Comparison of ENCODE assay signal across 10 mouse cellular contexts in the genomic region with DNA sequence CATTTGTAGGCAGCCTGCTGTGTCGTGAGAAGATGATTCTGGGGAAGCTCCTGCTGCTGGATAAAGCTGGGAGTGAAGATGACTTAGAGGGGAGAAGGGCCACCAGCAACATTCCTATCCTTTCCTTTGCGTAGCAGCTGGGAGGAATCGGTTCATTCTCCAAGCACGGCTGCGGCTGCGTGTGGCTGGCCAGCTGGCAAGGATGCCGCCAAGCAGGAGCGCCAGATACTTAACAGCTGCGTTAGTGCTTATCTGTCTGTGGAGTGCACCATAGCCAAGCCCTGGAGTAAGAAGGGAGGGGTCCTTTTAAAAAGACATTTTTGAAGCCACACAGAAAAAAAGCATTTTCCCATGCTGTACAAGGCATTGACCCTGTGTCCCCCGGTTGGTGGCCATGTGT.
A peak's percentile ranks its signal among the peaks of the same experiment; 100 is the strongest.
DNase-seq lines count a peak whose midpoint lies in the region; ATAC-seq and TF ChIP-seq lines count a peak whose summit lies in the region.
"Had no signal": no experiment of that assay in that cellular context is flagged by ENCODE, and none has a peak within 500 bp of the region (broad histone marks: within the 10 kb centered on the region; RNA-seq: fewer than 3 reads in every experiment).

No protein-coding gene starts in this region.

- intact Hi-C loops in gastrocnemius, adult 2 months (cut with DNase I) = no loop called here
- intact Hi-C loops in heart, postnatal 10 days (cut with DNase I) = no loop called here

- H3K9me3 ChIP-seq in forebrain, embryonic 16.5 days (ENCODE audit: control insufficient read depth, low read length) = no peaks in the 10 kb centered on the region
- H3K9me3 ChIP-seq in forebrain, embryonic 13.5 days (replicated peaks) = no peaks in the 10 kb centered on the region
- no peaks in the 10 kb centered on the region for H3K9me3 ChIP-seq in lung, embryonic 16.5 days (ENCODE audit: control insufficient read depth, low read length)
- no peaks in the 10 kb centered on the region for H3K9me3 ChIP-seq in liver, embryonic 12.5 days (replicated peaks)
- H3K9me3 ChIP-seq: stomach, embryonic 15.5 days had no signal

- no peak overlapping the region for H3K27ac ChIP-seq in forebrain, embryonic 16.5 days (ENCODE audit: low read length)
- no peak overlapping the region for H3K27ac ChIP-seq in forebrain, embryonic 13.5 days
- no peak overlapping the region for H3K27ac ChIP-seq in gastrocnemius, adult 2 months
- H3K27ac ChIP-seq in lung, embryonic 16.5 days (ENCODE audit: low read length) = peak overlapping the region; percentile 44; the same call in 1 of the 2 replicates
- H3K27ac ChIP-seq in liver, embryonic 12.5 days = no peak overlapping the region
- H3K27ac ChIP-seq: macrophage; stomach, embryonic 15.5 days had no signal

- ATAC-seq in forebrain, embryonic 16.5 days = peak; percentile 64; the same call in 1 of the 2 replicates
- no peak for ATAC-seq in forebrain, embryonic 13.5 days
- ATAC-seq in lung, embryonic 16.5 days (ENCODE audit: low read depth) = peak; percentile 86
- ATAC-seq in erythroid progenitor cell, adult 5-6 weeks (replicated peaks; ENCODE audit: low FRiP score, poor library complexity, severe bottlenecking) = no peak
- ATAC-seq in liver, embryonic 12.5 days = no peak

- H3K9ac ChIP-seq in forebrain, embryonic 16.5 days (replicated peaks; ENCODE audit: low read depth, low read length) = no peak overlapping the region
- H3K9ac ChIP-seq in forebrain, embryonic 13.5 days = no peak overlapping the region
- H3K9ac ChIP-seq in lung, embryonic 16.5 days (ENCODE audit: low read length) = no peak overlapping the region
- no peak overlapping the region for H3K9ac ChIP-seq in liver, embryonic 12.5 days
- H3K9ac ChIP-seq: stomach, embryonic 15.5 days had no signal

- H3K27me3 ChIP-seq in forebrain, embryonic 16.5 days (replicated peaks; ENCODE audit: control insufficient read depth, insufficient read depth, low read length) = no peaks in the 10 kb centered on the region
- no peaks in the 10 kb centered on the region for H3K27me3 ChIP-seq in forebrain, embryonic 13.5 days
- H3K27me3 ChIP-seq in lung, embryonic 16.5 days (ENCODE audit: control insufficient read depth, insufficient read depth, low read depth, low read length) = no peaks in the 10 kb centered on the region
- H3K27me3 ChIP-seq in liver, embryonic 12.5 days (replicated peaks) = no peaks in the 10 kb centered on the region
- H3K27me3 ChIP-seq: stomach, embryonic 15.5 days had no signal

- no peak overlapping the region for H3K4me2 ChIP-seq in forebrain, embryonic 16.5 days (ENCODE audit: low read length)
- no peak overlapping the region for H3K4me2 ChIP-seq in forebrain, embryonic 13.5 days
- peak overlapping the region; percentile 41 for H3K4me2 ChIP-seq in lung, embryonic 16.5 days (ENCODE audit: low read depth, low read length)
- no peak overlapping the region for H3K4me2 ChIP-seq in liver, embryonic 12.5 days
- H3K4me2 ChIP-seq: stomach, embryonic 15.5 days had no signal

- H3K4me1 ChIP-seq in forebrain, embryonic 16.5 days (replicated peaks; ENCODE audit: control insufficient read depth, insufficient read depth, low read length) = no peaks in the 10 kb centered on the region
- no peaks in the 10 kb centered on the region for H3K4me1 ChIP-seq in forebrain, embryonic 13.5 days
- peaks cover 24% of the 10 kb centered on the region for H3K4me1 ChIP-seq in lung, embryonic 16.5 days (replicated peaks; ENCODE audit: control insufficient read depth, insufficient read depth, low read length)
- H3K4me1 ChIP-seq in liver, embryonic 12.5 days = no peaks in the 10 kb centered on the region

- TF ChIP-seq CTCF in gastrocnemius, adult 2 months (IDR thresholded peaks at IDR 0.05) = no peak

- no peak overlapping the region for H3K4me3 ChIP-seq in forebrain, embryonic 16.5 days (replicated peaks; ENCODE audit: low read length)
- H3K4me3 ChIP-seq in forebrain, embryonic 13.5 days = no peak overlapping the region
- H3K4me3 ChIP-seq in gastrocnemius, adult 2 months = peak overlapping the region; percentile 23
- no peak overlapping the region for H3K4me3 ChIP-seq in lung, embryonic 16.5 days (ENCODE audit: low read length)
- no peak overlapping the region for H3K4me3 ChIP-seq in liver, embryonic 12.5 days
- H3K4me3 ChIP-seq: stomach, embryonic 15.5 days had no signal

- peak; percentile 83 for DNase-seq in gastrocnemius, adult 2 months
- DNase-seq in heart, postnatal 10 days = peak; percentile 78 to 81
- DNase-seq in cerebellum, adult 9-10 months = no peak

- WGBS in forebrain, embryonic 16.5 days = 76% methylated on average over 10 of the region's 10 CpGs
- WGBS in forebrain, embryonic 13.5 days = 77% methylated on average over 10 of the region's 10 CpGs
- 20% methylated on average over 10 of the region's 10 CpGs for WGBS in lung, embryonic 16.5 days
- 64% methylated on average over 10 of the region's 10 CpGs for WGBS in liver, embryonic 12.5 days (ENCODE audit: insufficient replicate concordance)

- H3K36me3 ChIP-seq in forebrain, embryonic 16.5 days (ENCODE audit: control insufficient read depth, insufficient read depth) = no peaks in the 10 kb centered on the region
- H3K36me3 ChIP-seq in forebrain, embryonic 13.5 days (ENCODE audit: poor library complexity, severe bottlenecking) = no peaks in the 10 kb centered on the region
- no peaks in the 10 kb centered on the region for H3K36me3 ChIP-seq in lung, embryonic 16.5 days (ENCODE audit: control insufficient read depth, insufficient read depth, low read length)
- no peaks in the 10 kb centered on the region for H3K36me3 ChIP-seq in liver, embryonic 12.5 days
- H3K36me3 ChIP-seq: stomach, embryonic 15.5 days had no signal

Comparison
In these comparisons a context has a peak if more than half of its experiments do, and no peak if none do; other contexts are left out.
1. ATAC-seq: peak in forebrain, embryonic 16.5 days (single experiment) and lung, embryonic 16.5 days (single experiment); none in forebrain, embryonic 13.5 days (single experiment), erythroid progenitor cell, adult 5-6 weeks (single experiment) and liver, embryonic 12.5 days (single experiment).